Mouse (Mus musculus) stomach, embryonic 16.5 days (tissue): ENCODE data around the gene Alox12b. TPM values are rescaled to one million over a fixed set of nuclear protein-coding genes. Genes with fewer than 3 reads are reported as not detected.

Source experiments
- ATAC-seq: fragments of 200-750 bp; cut with Nextera tagmentation; 2 replicates; pipeline ENCODE4 v1.8.0; 2017; ENCODE audit warnings: moderate number of reproducible peaks, moderate TSS enrichment; ENCODE audit not compliant: insufficient read depth, low FRiP score
- H3K27ac ChIP-seq: fragments of 300-500 bp; sonication (generic); 2 replicates; pipeline ENCODE4 v1.5.1; 2014; ENCODE audit warnings: low read length
- H3K27me3 ChIP-seq: fragments of 300-500 bp; sonication (generic); 2 replicates; pipeline ENCODE4 v1.6.1; 2014; ENCODE audit warnings: low read length, control low read depth, mixed read lengths; ENCODE audit not compliant: control insufficient read depth, insufficient read depth
- H3K36me3 ChIP-seq: fragments of 300-500 bp; sonication (generic); 2 replicates; pipeline ENCODE4 v1.6.1; 2014; ENCODE audit warnings: low read length; ENCODE audit not compliant: control insufficient read depth, insufficient read depth
- H3K4me1 ChIP-seq: fragments of 300-500 bp; sonication (generic); 2 replicates; pipeline ENCODE4 v1.6.1; 2014; ENCODE audit warnings: low read length, control low read depth, mixed read lengths; ENCODE audit not compliant: control insufficient read depth, insufficient read depth
- H3K4me2 ChIP-seq: fragments of 300-500 bp; sonication (generic); 2 replicates; pipeline ENCODE4 v1.6.1; 2014; ENCODE audit warnings: low read depth, low read length, mixed read lengths
- H3K4me3 ChIP-seq: fragments of 300-500 bp; sonication (generic); replicated peaks from 2 replicates; pipeline ENCODE4 v1.5.1; 2014; ENCODE audit warnings: mild to moderate bottlenecking, low read length
- H3K9ac ChIP-seq: fragments of 300-500 bp; sonication (generic); 2 replicates; pipeline ENCODE4 v1.6.1; 2014; ENCODE audit warnings: low read length
- H3K9me3 ChIP-seq: fragments of 300-500 bp; sonication (generic); replicated peaks from 2 replicates; pipeline ENCODE4 v1.6.1; 2016; ENCODE audit warnings: low read length, control low read depth; ENCODE audit not compliant: control insufficient read depth
- WGBS: fragments of 180-500 bp; shearing (Covaris S2); extraction: QIAGEN DNeasy Blood & Tissue Kit; methylation state at CpG from one replicate; pipeline ENCODE4 v1.1.7; 2014; 5-methylcytosine and 5-hydroxymethylcytosine counted together
- polyA plus RNA-seq: library from polyadenylated mRNA; unstranded; fragments of >200 nt; fragmentation: Nextera tagmentation; extraction: Ambion mirVana; gene quantifications from 2 replicates; pipeline ENCODE4 v1.2.1, GENCODE M21; 2015

The Alox12b gene
- polyA plus RNA-seq, 1 experiment from 2014 or later, result 42.2 TPM

GRCm38 (mm10) chr11:69185031-69185430 lies 28.2 kb downstream of the Alox12b start:
- Histone ChIP-seq H3K9ac (no peak overlapping the region), H3K4me2 (no peak overlapping the region), H3K4me1 (no peaks in the 10 kb centered on the region), H3K9me3 (no peaks in the 10 kb centered on the region), H3K27ac (no peak overlapping the region), H3K36me3 (no peaks in the 10 kb centered on the region), H3K4me3 (no peak overlapping the region), H3K27me3 (no peaks in the 10 kb centered on the region)
- WGBS, result 86% methylated on average over 5 of the region's 5 CpGs
- no peak for ATAC-seq

GRCm38 (mm10) chr11:69185936-69186335 lies 29.1 kb downstream of the Alox12b start:
- Histone ChIP-seq H3K27ac (no peak overlapping the region), H3K36me3 (no peaks in the 10 kb centered on the region), H3K4me1 (no peaks in the 10 kb centered on the region), H3K27me3 (no peaks in the 10 kb centered on the region), H3K4me3 (no peak overlapping the region), H3K4me2 (no peak overlapping the region), H3K9me3 (no peaks in the 10 kb centered on the region), H3K9ac (no peak overlapping the region)
- ATAC-seq, result no peak
- 77% methylated on average over 6 of the region's 6 CpGs for whole genome bisulfite sequencing

DNA sequence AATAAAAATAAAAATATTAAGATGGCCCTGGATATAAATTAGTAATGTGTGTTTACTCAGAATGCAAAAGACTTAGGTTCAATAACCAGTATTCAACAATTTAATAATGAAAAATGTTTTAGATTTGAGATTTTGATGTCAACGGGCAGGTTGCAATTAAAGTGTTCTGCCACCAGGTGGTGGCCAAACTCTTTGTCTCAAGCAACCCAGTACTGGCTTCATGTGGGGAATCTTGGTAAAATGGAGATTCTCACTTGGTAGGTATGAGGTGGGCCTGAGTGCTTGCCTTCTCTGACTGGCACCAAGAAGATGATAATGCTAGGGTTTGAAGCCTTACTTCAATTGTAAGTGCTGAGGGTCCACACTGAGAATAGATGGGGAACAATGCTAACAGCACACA lies 36.1 kb downstream of the Alox12b start:
- H3K9me3 ChIP-seq, result no peaks in the 10 kb centered on the region
- ATAC-seq, result no peak
- WGBS, result 4% methylated on average over 1 of the region's 1 CpGs
- peaks cover 17% of the 10 kb centered on the region for H3K27me3 ChIP-seq
- no peaks in the 10 kb centered on the region for H3K36me3 ChIP-seq
- no peak overlapping the region for H3K4me3 ChIP-seq
- no peak overlapping the region for H3K9ac ChIP-seq
- H3K4me1 ChIP-seq, result 0 out of 2 replicates have a peak, but pooled peaks cover 4% of the 10 kb centered on the region
- no peak overlapping the region for H3K27ac ChIP-seq
- H3K4me2 ChIP-seq, result no peak overlapping the region

DNA sequence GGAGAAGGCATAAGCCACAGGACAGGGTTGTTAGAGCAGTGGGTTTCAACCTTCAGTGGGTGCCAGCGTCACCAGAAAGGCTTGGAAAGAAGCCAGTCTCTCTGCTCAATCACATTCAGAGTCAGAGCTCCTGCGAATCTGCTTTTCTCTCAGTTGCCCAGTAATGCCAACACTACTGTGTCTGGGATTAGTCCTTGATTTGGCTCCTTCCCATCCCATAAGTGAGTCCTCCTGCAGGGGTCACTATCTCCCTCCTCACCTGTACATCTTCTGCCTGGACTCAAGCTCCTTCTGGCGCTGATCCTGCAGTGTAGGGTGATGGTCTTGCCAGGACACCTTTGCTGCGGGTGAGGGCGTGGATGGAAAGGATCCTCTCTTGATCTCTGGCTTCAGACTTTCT lies 40.0 kb downstream of the Alox12b start:
- H3K27me3 ChIP-seq, result peaks cover 17% of the 10 kb centered on the region
- H3K27ac ChIP-seq, result no peak overlapping the region
- H3K9ac ChIP-seq, result no peak overlapping the region
- H3K36me3 ChIP-seq, result no peaks in the 10 kb centered on the region
- ATAC-seq, result no peak
- peak overlapping the region; percentile 56; the same call in 1 of the 2 replicates for H3K4me2 ChIP-seq
- 0 out of 2 replicates have a peak, but pooled peaks cover 4% of the 10 kb centered on the region for H3K4me1 ChIP-seq
- WGBS, result 5% methylated on average over 5 of the region's 5 CpGs
- H3K4me3 ChIP-seq, result peak overlapping the region; percentile 40; the same call in 1 of the 2 replicates
- no peaks in the 10 kb centered on the region for H3K9me3 ChIP-seq

- Histone ChIP-seq H3K4me3 (peak overlapping the region; percentile 40), H3K9me3 (no peaks in the 10 kb centered on the region), H3K9ac (peak overlapping the region; percentile 60), H3K27ac (no peak overlapping the region), H3K4me1 (0 out of 2 replicates have a peak, but pooled peaks cover 4% of the 10 kb centered on the region), H3K36me3 (no peaks in the 10 kb centered on the region), H3K27me3 (peaks cover 17% of the 10 kb centered on the region), H3K4me2 (peak overlapping the region; percentile 56)
- ATAC-seq, result no peak
- 2% methylated on average over 14 of the region's 14 CpGs for WGBS
Measured at GRCm38 (mm10) chr11:69197194-69197593, 40.4 kb downstream of the Alox12b start.

DNA sequence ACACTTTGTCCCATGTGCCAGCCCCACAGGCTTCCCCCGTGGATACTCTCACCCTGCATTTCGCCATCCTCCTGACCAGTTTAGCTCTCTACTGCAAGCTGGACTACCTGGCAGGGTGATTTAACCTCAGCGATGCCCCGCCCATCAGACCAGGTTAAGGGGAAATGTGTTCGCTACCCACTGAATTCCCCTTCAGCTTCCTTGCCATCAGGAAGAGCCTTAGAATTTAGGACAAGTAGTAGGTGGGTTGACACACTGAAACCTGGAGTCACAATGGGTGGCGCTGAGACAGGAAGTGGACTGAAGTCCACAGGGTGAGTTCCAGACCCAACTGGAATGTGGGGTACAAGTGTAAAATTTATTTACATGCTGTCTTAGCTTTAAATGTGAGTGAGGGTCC lies 41.0 kb downstream of the Alox12b start, which contains the start of gene Alox8:
TSS of gene Alox8 (minus strand) at position 101 of the 400 bp plus-strand sequence.
- peak within 1 kb of the TSS; percentile 40 for H3K4me3 ChIP-seq
- ATAC-seq, result no peak
- H3K36me3 ChIP-seq, result no peaks in the 10 kb centered on the region
- H3K27me3 ChIP-seq, result peaks cover 17% of the 10 kb centered on the region
- 33% methylated on average over 6 of the region's 6 CpGs for WGBS
- no peak within 1 kb of the TSS for H3K27ac ChIP-seq
- 0 out of 2 replicates have a peak, but pooled peaks cover 4% of the 10 kb centered on the region for H3K4me1 ChIP-seq
- peak within 1 kb of the TSS; percentile 56 for H3K4me2 ChIP-seq
- peak within 1 kb of the TSS; percentile 60 for H3K9ac ChIP-seq
- no peaks in the 10 kb centered on the region for H3K9me3 ChIP-seq

DNA sequence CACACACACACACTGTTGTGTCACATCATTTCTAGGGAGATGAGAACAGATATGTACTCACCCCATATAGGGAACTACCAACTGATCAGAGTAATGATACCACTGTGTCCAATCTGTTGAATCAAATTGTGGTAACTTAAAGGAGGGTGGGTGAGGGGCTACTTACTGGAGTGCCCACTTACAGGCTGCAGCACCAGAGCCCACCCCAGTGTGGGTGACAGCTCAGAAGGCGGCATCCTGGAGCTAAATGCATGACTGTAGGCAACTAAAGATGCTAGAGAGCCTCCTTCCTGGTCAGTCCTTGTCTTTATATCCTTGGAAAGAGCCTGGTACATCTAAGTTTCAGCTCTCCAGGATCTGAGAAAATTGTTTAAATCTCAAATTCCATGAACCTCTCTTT lies 42.5 kb downstream of the Alox12b start:
- WGBS, result 84% methylated on average over 1 of the region's 1 CpGs

GRCm38 (mm10) chr11:69200231-69200630 lies 43.4 kb downstream of the Alox12b start:
- Histone ChIP-seq H3K4me2 (no peak overlapping the region), H3K27ac (no peak overlapping the region), H3K9ac (no peak overlapping the region), H3K36me3 (no peaks in the 10 kb centered on the region), H3K4me1 (0 out of 2 replicates have a peak, but pooled peaks cover 4% of the 10 kb centered on the region), H3K4me3 (no peak overlapping the region), H3K27me3 (peaks cover 17% of the 10 kb centered on the region), H3K9me3 (no peaks in the 10 kb centered on the region)
- no peak for ATAC-seq
- 45% methylated on average over 6 of the region's 6 CpGs for WGBS

More for the DNA sequence above, 42.5 kb downstream of the Alox12b start:
- H3K4me1 ChIP-seq, result 0 out of 2 replicates have a peak, but pooled peaks cover 4% of the 10 kb centered on the region
- ATAC-seq, result no peak
- H3K4me2 ChIP-seq, result no peak overlapping the region
- no peak overlapping the region for H3K4me3 ChIP-seq
- no peaks in the 10 kb centered on the region for H3K9me3 ChIP-seq
- H3K9ac ChIP-seq, result no peak overlapping the region
- no peaks in the 10 kb centered on the region for H3K36me3 ChIP-seq
- H3K27me3 ChIP-seq, result peaks cover 17% of the 10 kb centered on the region
- H3K27ac ChIP-seq, result no peak overlapping the region

DNA sequence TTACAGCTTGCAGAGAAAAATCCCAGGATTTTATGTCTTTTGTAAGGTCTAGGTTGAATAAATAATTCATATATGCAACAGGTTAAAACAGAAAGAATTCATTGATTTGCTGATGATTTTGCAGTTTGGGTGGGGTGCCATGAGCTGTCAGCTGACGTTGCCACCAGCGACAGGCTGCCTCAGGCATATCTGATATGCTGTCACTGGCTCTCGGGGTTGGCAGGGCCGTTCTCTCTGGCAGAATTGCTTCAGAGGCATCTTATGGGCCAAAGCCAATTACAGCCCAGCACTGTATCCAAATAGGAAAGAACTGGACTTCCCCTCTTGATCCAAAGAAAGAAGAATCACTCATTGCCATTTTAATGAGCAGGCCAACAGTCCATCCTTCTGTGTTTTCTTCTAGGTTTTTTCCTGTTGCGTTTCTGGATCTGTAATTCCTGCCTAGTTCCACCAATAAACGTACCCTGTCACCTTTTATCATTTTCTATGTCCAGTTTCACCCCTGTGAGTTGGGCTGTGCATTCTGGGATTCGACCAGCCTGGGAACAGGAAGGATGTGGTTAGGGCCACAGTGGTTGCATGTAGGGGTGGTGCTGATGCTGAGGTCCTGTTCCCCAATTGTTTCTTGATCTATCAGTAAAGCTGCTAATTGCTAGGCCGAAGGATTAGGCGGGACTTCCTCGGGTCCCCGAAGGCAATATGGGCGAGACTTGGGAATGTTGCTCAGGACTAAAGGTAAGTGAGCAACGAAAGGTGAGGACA lies 45.9 kb downstream of the Alox12b start:
- Histone ChIP-seq H3K4me1 (no peaks in the 10 kb centered on the region), H3K27ac (no peak overlapping the region), H3K9me3 (no peaks in the 10 kb centered on the region), H3K36me3 (no peaks in the 10 kb centered on the region), H3K27me3 (peaks cover 2% of the 10 kb centered on the region), H3K9ac (no peak overlapping the region), H3K4me3 (no peak overlapping the region), H3K4me2 (no peak overlapping the region)
- 73% methylated on average over 13 of the region's 13 CpGs for WGBS
- no peak for ATAC-seq
